Mouse (Mus musculus): ENCODE measurements around the gene Akap13.

DNA sequence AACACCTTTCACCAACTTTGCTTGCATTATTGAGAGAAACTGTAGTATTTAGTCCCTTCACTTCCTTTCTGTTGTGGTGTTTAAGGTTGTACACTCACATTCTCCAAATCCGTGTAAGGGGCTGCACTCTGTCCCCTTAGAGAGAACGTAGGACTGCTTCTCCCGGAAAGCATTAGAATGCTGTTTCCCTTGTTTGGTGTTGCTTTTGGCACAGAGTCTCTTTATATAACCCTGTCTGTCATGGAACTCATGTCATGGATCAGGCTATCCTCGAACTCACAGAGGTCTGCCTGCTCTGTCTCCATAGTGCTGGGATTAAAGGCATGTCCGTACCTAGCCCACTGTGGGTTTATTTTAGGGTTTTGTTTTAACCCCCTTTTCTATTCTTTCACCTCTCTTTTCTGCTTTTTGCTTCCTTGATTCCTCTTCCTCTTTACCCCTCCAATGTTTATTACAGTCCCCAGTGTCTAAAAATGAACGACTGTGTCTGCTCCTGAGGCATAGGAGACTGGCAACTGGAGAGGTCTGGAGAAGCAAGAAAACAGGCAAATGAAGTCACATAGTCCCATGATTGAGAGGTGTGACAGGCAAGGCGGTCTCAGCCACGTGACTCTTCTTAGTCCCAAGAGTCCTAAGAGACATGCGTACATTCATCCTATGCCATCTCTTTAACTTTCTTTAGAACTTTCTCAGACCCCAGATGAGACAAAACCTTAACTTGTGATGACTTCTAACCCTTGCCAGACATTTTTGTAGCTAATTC, 186.3 kb downstream of the Akap13 start:
- TF ChIP-seq CTCF (conservative IDR thresholded peaks at IDR 0.05; ENCODE audit: insufficient read depth, insufficient read length, low read depth, low read length) (no peak), POLR2A (IDR thresholded peaks at IDR 0.05; ENCODE audit: low read depth, low read length) (no peak)
